Mouse (Mus musculus): ENCODE results near the gene Clmn. TPM values are rescaled to one million over a fixed set of nuclear protein-coding genes. Genes with fewer than 3 reads are reported as not detected.

Gene Clmn
- not detected for polyA plus RNA-seq (2017; shearing (Covaris generic))

DNA sequence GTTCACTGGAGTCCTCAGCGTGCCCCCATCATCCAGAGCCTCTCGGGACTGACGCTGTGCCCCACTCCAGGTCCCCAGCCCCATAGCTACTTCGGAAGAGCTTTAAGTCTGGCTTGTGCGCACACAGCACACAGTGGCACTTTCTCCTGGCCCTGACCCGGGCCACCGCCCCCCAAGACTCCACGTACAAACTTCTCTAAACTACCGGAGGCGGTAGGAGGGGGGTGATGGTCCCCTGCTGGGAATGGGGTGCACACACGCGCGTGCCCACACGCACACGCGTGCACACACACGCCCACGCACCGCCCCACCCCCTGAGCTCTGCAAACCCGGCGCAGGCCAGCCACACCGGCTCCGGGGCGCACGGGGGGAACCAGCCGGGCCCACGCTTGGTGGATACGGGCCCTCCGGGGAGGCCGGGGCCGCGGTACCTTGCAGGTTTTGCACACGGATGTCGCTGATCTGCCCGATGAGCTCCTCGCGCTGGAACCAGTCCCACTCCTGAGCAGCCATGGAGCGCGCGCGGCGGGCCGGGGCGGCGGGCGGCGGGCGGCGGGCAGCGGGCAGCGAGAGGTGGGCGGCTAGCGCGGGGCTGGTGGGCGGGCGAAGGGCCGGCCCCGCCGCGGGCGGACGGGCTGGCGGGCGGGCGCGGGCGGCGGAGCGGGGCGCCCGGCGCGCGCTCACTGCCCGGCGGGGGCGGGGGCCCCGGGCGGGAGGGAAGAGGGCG, at the start of gene Clmn:
Gene Clmn, minus strand, starts transcription at position 638 of the 727 bp plus-strand sequence.

GRCm38 (mm10) chr12:104751814-104752765, 112.8 kb downstream of the Clmn start, which contains the start of gene Dicer1:
TSS of gene Dicer1 (minus strand) at chr12:104751952.

Other genes starting within 250 kb of the Clmn start
- 46.9 TPM for gene Dicer1, start 113.1 kb downstream of the Clmn start, polyA plus RNA-seq (2017; shearing (Covaris generic))
- 5.5 TPM for gene Syne3, start 144.7 kb upstream of the Clmn start, polyA plus RNA-seq (2017; shearing (Covaris generic))
- 118 TPM for gene Glrx5, start 167.6 kb upstream of the Clmn start, polyA plus RNA-seq (2017; shearing (Covaris generic))